Mouse (Mus musculus) MEL (cell line): Measurements from ENCODE around the gene Tfap2d. TPM values are rescaled to one million over a fixed set of nuclear protein-coding genes. Genes with fewer than 3 reads are reported as not detected.

Source experiments
- DNase-seq: peaks from one replicate; pipeline ENCODE4 v3.0.0; 2011; ENCODE audit warnings: low read depth, low spot score
- H3K27ac ChIP-seq: 2 replicates; pipeline ENCODE4 v1.5.1; 2012; ENCODE audit warnings: low read depth, mild to moderate bottlenecking, control low read depth, low read length, moderate library complexity; ENCODE audit not compliant: control insufficient read depth
- H3K27me3 ChIP-seq, 2 experiments: fragments of 150-350 bp in 1 of 2; sonication (generic) in 1 of 2; 2 replicates each; pipeline ENCODE4 v1.6.1; 2012; ENCODE audit warnings: low read length in 2 of 2, mild to moderate bottlenecking in 2 of 2, improper control_type of control experiment in 1 of 2, moderate library complexity in 1 of 2; ENCODE audit not compliant: insufficient read depth in 2 of 2, control insufficient read depth in 1 of 2
- H3K36me3 ChIP-seq, 2 experiments: 2 replicates each; pipeline ENCODE4 v1.6.1; 2012 to 2014; ENCODE audit warnings: low read length in 2 of 2, improper control_type of control experiment in 1 of 2, inconsistent platforms in 1 of 2, mild to moderate bottlenecking in 1 of 2; ENCODE audit not compliant: insufficient read depth in 2 of 2, control insufficient read depth in 1 of 2
- H3K4me1 ChIP-seq, 2 experiments: fragments of 150-350 bp in 1 of 2; sonication (generic) in 1 of 2; 2 replicates each; pipeline ENCODE4 v1.6.1; 2012; ENCODE audit warnings: low read length in 2 of 2, improper control_type of control experiment in 1 of 2, mild to moderate bottlenecking in 1 of 2; ENCODE audit not compliant: insufficient read depth in 2 of 2, control insufficient read depth in 1 of 2
- H3K4me3 ChIP-seq, 2 experiments: fragments of 150-350 bp in 1 of 2; sonication (generic) in 1 of 2; 2 replicates each; pipeline ENCODE4 v1.5.1; 2012; ENCODE audit warnings: low read depth in 2 of 2, low read length in 2 of 2, mild to moderate bottlenecking in 2 of 2, moderate library complexity in 2 of 2, control low read depth in 1 of 2, improper control_type of control experiment in 1 of 2; ENCODE audit not compliant: control insufficient read depth in 1 of 2, insufficient read depth in 1 of 2
- H3K79me2 ChIP-seq: 2 replicates; pipeline ENCODE4 v1.6.1; 2012; ENCODE audit warnings: mild to moderate bottlenecking, low read length, moderate library complexity; ENCODE audit not compliant: control insufficient read depth, poor library complexity, insufficient read depth
- H3K9ac ChIP-seq: 2 replicates; pipeline ENCODE4 v1.6.1; 2012; ENCODE audit warnings: low read depth, mild to moderate bottlenecking, control low read depth, low read length, moderate library complexity; ENCODE audit not compliant: control insufficient read depth, poor library complexity, severe bottlenecking
- H3K9me3 ChIP-seq: fragments of 150-350 bp; sonication (generic); replicated peaks from 2 replicates; pipeline ENCODE4 v1.6.1; 2012; ENCODE audit warnings: mild to moderate bottlenecking, low read length, improper control_type of control experiment, moderate library complexity; ENCODE audit not compliant: insufficient read depth
- CHD1 ChIP-seq: IDR thresholded peaks from 2 replicates; pipeline ENCODE4 v1.6.1; 2012; ENCODE audit warnings: low read depth, mild to moderate bottlenecking, inconsistent platforms, low read length, improper control_type of control experiment
- CHD2 ChIP-seq: IDR thresholded peaks from 2 replicates; pipeline ENCODE4 v1.6.1; 2011; ENCODE audit warnings: low read length, improper control_type of control experiment
- GATA1 ChIP-seq: IDR thresholded peaks from 2 replicates; pipeline ENCODE4 v1.6.1; 2011; ENCODE audit warnings: low read depth, low read length, improper control_type of control experiment
- HCFC1 ChIP-seq: IDR thresholded peaks from 2 replicates; pipeline ENCODE4 v1.6.1; 2012; ENCODE audit warnings: low read depth, mild to moderate bottlenecking, inconsistent platforms, low read length, improper control_type of control experiment, moderate library complexity
- JUND ChIP-seq: IDR thresholded peaks from 2 replicates; pipeline ENCODE4 v1.6.1; 2011; ENCODE audit warnings: low read depth, mild to moderate bottlenecking, improper control_type of control experiment, low read length
- KAT2A ChIP-seq: conservative IDR thresholded peaks from 2 replicates; pipeline ENCODE4 v1.6.1; 2012; ENCODE audit warnings: low read depth, low read length, improper control_type of control experiment, inconsistent platforms
- MAFK ChIP-seq: IDR thresholded peaks from 2 replicates; pipeline ENCODE4 v1.6.1; 2011; ENCODE audit warnings: low read depth, mild to moderate bottlenecking, low read length, improper control_type of control experiment, borderline replicate concordance
- MAX ChIP-seq: IDR thresholded peaks from 2 replicates; pipeline ENCODE4 v1.6.1; 2011; ENCODE audit warnings: low read length, improper control_type of control experiment
- MAZ ChIP-seq: IDR thresholded peaks from 2 replicates; pipeline ENCODE4 v1.6.1; 2012; ENCODE audit warnings: low read depth, mild to moderate bottlenecking, inconsistent platforms, low read length, improper control_type of control experiment
- MEF2A ChIP-seq: IDR thresholded peaks from 2 replicates; pipeline ENCODE4 v1.6.1; 2014; ENCODE audit warnings: low read depth, mild to moderate bottlenecking, inconsistent platforms, low read length, improper control_type of control experiment; ENCODE audit not compliant: poor library complexity, insufficient replicate concordance, severe bottlenecking; ENCODE audit errors: extremely low read depth
- MYB ChIP-seq: IDR thresholded peaks from 2 replicates; pipeline ENCODE4 v1.6.1; 2011; ENCODE audit warnings: mild to moderate bottlenecking, low read depth, low read length, improper control_type of control experiment
- NELFE ChIP-seq: IDR thresholded peaks from 2 replicates; pipeline ENCODE4 v1.6.1; 2011; ENCODE audit warnings: low read depth, low read length, improper control_type of control experiment
- POLR2AphosphoS5 ChIP-seq: IDR thresholded peaks from 2 replicates; pipeline ENCODE4 v1.6.1; 2012; ENCODE audit warnings: low read depth, borderline replicate concordance, mild to moderate bottlenecking, inconsistent platforms, low read length, moderate library complexity, mixed read lengths
- RAD21 ChIP-seq: IDR thresholded peaks from 2 replicates; pipeline ENCODE4 v1.6.1; 2011; ENCODE audit warnings: mild to moderate bottlenecking, low read depth, low read length, improper control_type of control experiment
- RCOR1 ChIP-seq: IDR thresholded peaks from 2 replicates; pipeline ENCODE4 v1.6.1; 2012; ENCODE audit warnings: low read depth, mild to moderate bottlenecking, inconsistent platforms, low read length, improper control_type of control experiment
- TAL1 ChIP-seq: IDR thresholded peaks from 2 replicates; pipeline ENCODE4 v1.6.1; 2012; ENCODE audit warnings: mild to moderate bottlenecking, inconsistent platforms, low read length, moderate library complexity, mixed read lengths
- TBP ChIP-seq: IDR thresholded peaks from 2 replicates; pipeline ENCODE4 v1.8.0; 2011; ENCODE audit warnings: low read depth, low read length, improper control_type of control experiment
- TCF12 ChIP-seq: IDR thresholded peaks from 2 replicates; pipeline ENCODE4 v1.6.1; 2014; ENCODE audit warnings: low read depth, mild to moderate bottlenecking, inconsistent platforms, low read length, improper control_type of control experiment, moderate library complexity
- USF1 ChIP-seq: IDR thresholded peaks from 2 replicates; pipeline ENCODE4 v1.6.1; 2014; ENCODE audit warnings: low read depth, mild to moderate bottlenecking, inconsistent platforms, low read length, improper control_type of control experiment, moderate library complexity
- ZMIZ1 ChIP-seq: IDR thresholded peaks from 2 replicates; pipeline ENCODE4 v1.6.1; 2012; ENCODE audit warnings: low read depth, mild to moderate bottlenecking, inconsistent platforms, low read length, improper control_type of control experiment, moderate library complexity
- ZNF384 ChIP-seq: IDR thresholded peaks from 2 replicates; pipeline ENCODE4 v1.6.1; 2012; ENCODE audit warnings: low read depth, mild to moderate bottlenecking, inconsistent platforms, low read length, improper control_type of control experiment
- polyA plus RNA-seq, 2 experiments: library from polyadenylated mRNA; stranded (reverse) in 1 of 2; unstranded in 1 of 2; fragments of >175 nt in 1 of 2; fragments of >200 nt in 1 of 2; gene quantifications; 2 replicates each; pipeline versions ENCODE4 v1.2.1 to v1.2.4; 2012; ENCODE audit warnings: low replicate concordance in 2 of 2, low read depth in 1 of 2; ENCODE audit not compliant: insufficient read length in 2 of 2, insufficient read depth in 1 of 2, missing spikeins in 1 of 2
- total RNA-seq: library from RNA; depleted of rRNA; stranded (reverse); fragments of 300-350 nt; gene quantifications from 2 replicates; pipeline ENCODE4 v1.2.3, GENCODE M21; 2012; rRNA removed

Tfap2d gene
- total and polyA plus RNA-seq, 3 experiments = not detected

- H3K4me3 ChIP-seq = no peak overlapping the region
- no peak for DNase-seq
- TF ChIP-seq GATA1 (no peak), MYB (no peak), TCF12 (no peak), CHD1 (no peak), NELFE (no peak), ZMIZ1 (no peak), RAD21 (no peak)
- no peak overlapping the region for H3K9ac ChIP-seq
- no peaks in the 10 kb centered on the region for H3K27me3 ChIP-seq
- no peaks in the 10 kb centered on the region for H3K79me2 ChIP-seq
- no peaks in the 10 kb centered on the region for H3K4me1 ChIP-seq
- H3K27ac ChIP-seq = no peak overlapping the region
- H3K9me3 ChIP-seq = no peaks in the 10 kb centered on the region
- H3K36me3 ChIP-seq = no peaks in the 10 kb centered on the region
Measured at GRCm38 (mm10) chr1:19213171-19213570, 110.3 kb downstream of the Tfap2d start.

GRCm38 (mm10) chr1:19213851-19214395, 111.1 kb downstream of the Tfap2d start:
- no peaks in the 10 kb centered on the region for H3K36me3 ChIP-seq
- no peak overlapping the region for H3K27ac ChIP-seq
- H3K27me3 ChIP-seq = no peaks in the 10 kb centered on the region
- TF ChIP-seq JUND (no peak), MAFK (no peak), TAL1 (no peak), POLR2AphosphoS5 (no peak), ZNF384 (no peak), MAZ (no peak), MEF2A (no peak), RAD21 (no peak), KAT2A (no peak), USF1 (no peak), CHD2 (no peak), MAX (no peak), TBP (no peak), ZMIZ1 (no peak), HCFC1 (no peak), RCOR1 (no peak), CHD1 (no peak)
- H3K9me3 ChIP-seq = no peaks in the 10 kb centered on the region
- no peak for DNase-seq
- H3K4me1 ChIP-seq = no peaks in the 10 kb centered on the region
- no peaks in the 10 kb centered on the region for H3K79me2 ChIP-seq
- H3K9ac ChIP-seq = no peak overlapping the region
- H3K4me3 ChIP-seq = no peak overlapping the region

Other genes with a start within 250 kb of the Tfap2d start
- not detected in 2 replicates for gene Tfap2b, start 105.9 kb downstream of the Tfap2d start, total RNA-seq
- gene Tfap2b, start 105.9 kb downstream of the Tfap2d start, polyA plus RNA-seq = not detected